Mouse (Mus musculus) liver, embryonic 14.5 days (tissue): ENCODE results near the gene Slc8a3. TPM values are rescaled to one million over a fixed set of nuclear protein-coding genes. Genes with fewer than 3 reads are reported as not detected.
A peak's percentile ranks its signal among the peaks of the same experiment; 100 is the strongest.

Experiments used
- ATAC-seq: fragments of 200-750 bp; cut with Nextera tagmentation; 2 replicates; pipeline ENCODE4 v1.8.0; 2017; ENCODE audit warnings: moderate number of reproducible peaks, mild to moderate bottlenecking, moderate library complexity; ENCODE audit not compliant: insufficient read depth
- DNase-seq, 3 experiments: peaks; one replicate each; pipeline ENCODE4 v3.0.0-alpha.2; 2012 to 2013; ENCODE audit warnings: low read depth in 3 of 3, low spot score in 3 of 3
- H3K27ac ChIP-seq: fragments of 300-500 bp; sonication (generic); 2 replicates; pipeline ENCODE4 v1.5.1; 2014; ENCODE audit warnings: moderate library complexity, mild to moderate bottlenecking, control low read depth, inconsistent platforms
- H3K27me3 ChIP-seq: fragments of 300-500 bp; sonication (generic); 2 replicates; pipeline ENCODE4 v1.6.1; 2014; ENCODE audit warnings: mild to moderate bottlenecking, low read length, moderate library complexity; ENCODE audit not compliant: control insufficient read depth, insufficient read depth
- H3K36me3 ChIP-seq: fragments of 300-500 bp; sonication (generic); replicated peaks from 2 replicates; pipeline ENCODE4 v1.6.1; 2014; ENCODE audit warnings: low read depth; ENCODE audit not compliant: control insufficient read depth, insufficient read depth
- H3K4me1 ChIP-seq, 2 experiments: fragments of 200-500 bp in 1 of 2; fragments of 300-500 bp in 1 of 2; sonication (generic) in 1 of 2; replicated peaks; 2 replicates each; pipeline ENCODE4 v1.6.1; 2012 to 2014; ENCODE audit warnings: antibody characterized with exemption in 1 of 2, inconsistent platforms in 1 of 2, low read length in 1 of 2; ENCODE audit not compliant: control insufficient read depth in 2 of 2, insufficient read depth in 2 of 2
- H3K4me2 ChIP-seq: fragments of 300-500 bp; sonication (generic); 2 replicates; pipeline ENCODE4 v1.6.1; 2014; ENCODE audit warnings: low read depth, mild to moderate bottlenecking, control low read depth, moderate library complexity
- H3K4me3 ChIP-seq, 2 experiments: fragments of 200-500 bp in 1 of 2; fragments of 300-500 bp in 1 of 2; sonication (generic) in 1 of 2; 2 replicates each; pipeline ENCODE4 v1.5.1; 2012 to 2014; ENCODE audit warnings: low read depth in 2 of 2, low read length in 2 of 2, mild to moderate bottlenecking in 2 of 2, control low read depth in 1 of 2, inconsistent platforms in 1 of 2, moderate library complexity in 1 of 2; ENCODE audit not compliant: insufficient read depth in 1 of 2
- H3K9ac ChIP-seq: fragments of 300-500 bp; sonication (generic); replicated peaks from 2 replicates; pipeline ENCODE4 v1.6.1; 2014; ENCODE audit warnings: mild to moderate bottlenecking, control low read depth, moderate library complexity
- H3K9me3 ChIP-seq: fragments of 300-500 bp; sonication (generic); 2 replicates; pipeline ENCODE4 v1.6.1; 2016; ENCODE audit warnings: low read length, mixed read lengths; ENCODE audit not compliant: control insufficient read depth
- CTCF ChIP-seq: IDR thresholded peaks from 2 replicates; pipeline ENCODE4 v1.5.1; 2016; ENCODE audit warnings: antibody characterized with exemption, low read depth, control low read depth
- EP300 ChIP-seq: IDR thresholded peaks from 2 replicates; pipeline ENCODE4 v1.6.1; 2016; ENCODE audit warnings: antibody characterized with exemption, low read depth
- WGBS: fragments of 180-500 bp; shearing (Covaris S2); extraction: QIAGEN DNeasy Blood & Tissue Kit; methylation state at CpG from one replicate; pipeline ENCODE4 v1.1.7; 2014; ENCODE audit not compliant: insufficient replicate concordance; 5-methylcytosine and 5-hydroxymethylcytosine counted together
- polyA plus RNA-seq, 2 experiments: library from polyadenylated mRNA; depleted of rRNA in 1 of 2; stranded (reverse) in 1 of 2; unstranded in 1 of 2; fragments of >200 nt; fragmentation: Nextera tagmentation in 1 of 2; extraction: Ambion mirVana in 1 of 2; gene quantifications; 2 replicates each; pipeline versions ENCODE4 v1.2.1 to v1.2.3; 2012 to 2014

The Slc8a3 gene
- polyA plus RNA-seq, 2 experiments: 0.02 TPM; not detected in 1

DNA sequence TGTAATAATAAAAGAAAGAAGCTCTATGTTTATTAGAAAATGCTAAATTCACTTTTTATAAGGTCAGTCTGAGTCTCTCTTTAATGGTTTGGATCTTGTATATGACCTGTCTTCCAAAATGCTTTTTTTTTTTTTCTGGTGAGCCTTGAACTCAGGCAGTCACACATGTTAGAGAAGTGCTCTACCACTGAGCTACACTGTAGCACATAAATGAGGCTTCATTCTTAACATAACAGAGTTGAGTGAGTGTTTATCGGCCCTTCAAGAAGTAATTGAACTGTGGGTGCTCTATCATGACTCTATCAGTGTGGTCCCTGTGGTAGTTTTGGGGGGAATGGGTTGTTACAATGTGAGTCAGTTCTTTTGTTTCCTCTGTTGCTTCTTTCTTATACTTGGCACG lies 139.0 kb downstream of the Slc8a3 start:
- TF ChIP-seq CTCF: no peak
- TF ChIP-seq EP300: no peak
- H3K4me1 ChIP-seq: peaks cover 0 to 12% of the 10 kb centered on the region in 2 experiments; a peak in 2 of 4 replicates
- H3K9me3 ChIP-seq: no peaks in the 10 kb centered on the region
- no peak overlapping the region for H3K4me2 ChIP-seq
- no peak overlapping the region for H3K27ac ChIP-seq
- H3K27me3 ChIP-seq: no peaks in the 10 kb centered on the region
- no peak overlapping the region for H3K9ac ChIP-seq
- no peak for DNase-seq
- 53% methylated on average over 2 of the region's 2 CpGs for WGBS
- H3K4me3 ChIP-seq: no peak overlapping the region
- ATAC-seq: no peak
- H3K36me3 ChIP-seq: no peaks in the 10 kb centered on the region

DNA sequence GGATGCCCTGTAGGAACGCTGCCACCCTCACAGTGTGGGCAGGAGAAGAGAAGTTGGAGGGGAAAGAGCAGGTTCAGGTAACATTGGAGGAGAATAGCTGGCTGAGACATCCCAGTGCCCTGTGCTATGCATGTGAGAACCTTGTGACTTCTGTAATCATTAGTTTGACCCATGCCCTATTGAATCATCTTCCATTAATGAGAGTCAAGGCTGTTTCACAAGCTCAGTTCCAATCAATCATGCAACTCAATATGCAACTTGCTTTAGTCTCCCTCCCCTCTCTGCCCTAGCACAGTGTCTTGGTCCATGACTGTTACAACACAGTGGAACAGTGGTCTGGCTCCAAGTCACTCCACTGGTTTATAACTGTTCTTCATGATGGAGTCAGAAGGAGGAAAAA lies 143.3 kb downstream of the Slc8a3 start:
- H3K36me3 ChIP-seq: no peaks in the 10 kb centered on the region
- no peak overlapping the region for H3K4me3 ChIP-seq
- H3K9ac ChIP-seq: no peak overlapping the region
- H3K4me1 ChIP-seq: peaks cover 0 to 23% of the 10 kb centered on the region in 2 experiments; a peak in 2 of 4 replicates
- no peak for DNase-seq
- no peaks in the 10 kb centered on the region for H3K9me3 ChIP-seq
- H3K4me2 ChIP-seq: no peak overlapping the region
- peak; percentile 67 for ATAC-seq
- WGBS: 54% methylated on average over 1 of the region's 1 CpGs
- TF ChIP-seq CTCF (no peak), EP300 (no peak)
- H3K27ac ChIP-seq: no peak overlapping the region
- H3K27me3 ChIP-seq: no peaks in the 10 kb centered on the region

DNA sequence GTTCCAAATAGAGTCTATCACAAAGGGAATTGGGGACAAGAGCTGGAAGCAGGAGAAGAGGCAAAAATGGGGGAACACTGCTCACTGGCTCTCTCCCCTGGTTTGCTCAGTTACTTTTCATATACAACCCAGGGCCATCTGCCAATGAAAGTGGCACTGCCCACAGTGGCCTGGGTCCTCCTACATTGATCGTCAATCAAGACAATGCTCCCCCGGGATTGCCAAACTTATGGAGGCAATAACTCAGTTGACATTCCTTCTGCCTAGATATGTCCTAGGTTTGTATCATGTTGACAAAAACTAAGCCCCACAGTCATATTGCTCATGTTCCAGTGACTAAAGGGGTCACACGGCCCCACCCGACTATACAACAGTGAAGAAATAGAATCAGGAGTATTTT lies 144.0 kb downstream of the Slc8a3 start:
- Histone ChIP-seq H3K9me3 (no peaks in the 10 kb centered on the region), H3K27me3 (no peaks in the 10 kb centered on the region), H3K36me3 (no peaks in the 10 kb centered on the region), H3K27ac (no peak overlapping the region; the same call in 1 of the 2 replicates), H3K4me3 (no peak overlapping the region), H3K4me2 (no peak overlapping the region), H3K4me1 (peaks cover 0 to 23% of the 10 kb centered on the region in 2 experiments; a peak in 2 of 4 replicates), H3K9ac (no peak overlapping the region)
- no peak for TF ChIP-seq CTCF
- TF ChIP-seq EP300: no peak
- WGBS: 66% methylated on average over 4 of the region's 4 CpGs
- ATAC-seq: no peak
- no peak for DNase-seq

DNA sequence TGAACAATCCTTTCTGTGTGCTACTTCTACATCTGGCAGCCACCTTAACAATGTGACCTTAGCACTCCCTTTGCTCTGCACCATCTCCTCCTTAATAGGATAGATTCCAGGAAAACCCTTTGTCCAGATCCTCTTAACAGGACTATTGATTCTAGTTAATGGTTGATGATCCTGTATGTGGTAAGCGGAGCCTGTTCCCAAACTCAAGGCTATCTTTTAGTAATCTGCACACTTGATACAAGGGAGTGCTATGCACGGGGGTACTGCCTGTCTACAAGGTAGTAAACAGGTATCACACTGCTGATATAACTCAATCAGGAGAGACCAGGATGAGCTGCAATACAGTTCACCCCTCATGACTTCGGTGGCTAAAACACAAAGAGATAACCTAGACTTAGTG lies 144.6 kb downstream of the Slc8a3 start:
- Histone ChIP-seq H3K4me1 (peaks cover 0 to 23% of the 10 kb centered on the region in 2 experiments; a peak in 2 of 4 replicates), H3K4me3 (no peak overlapping the region), H3K9me3 (no peaks in the 10 kb centered on the region), H3K4me2 (no peak overlapping the region), H3K36me3 (no peaks in the 10 kb centered on the region), H3K27ac (no peak overlapping the region), H3K9ac (no peak overlapping the region), H3K27me3 (no peaks in the 10 kb centered on the region)
- 40% methylated on average over 3 of the region's 3 CpGs for WGBS
- peak; percentile 24; the same call in 1 of the 2 replicates for ATAC-seq
- no peak for TF ChIP-seq CTCF
- TF ChIP-seq EP300: no peak
- no peak for DNase-seq

DNA sequence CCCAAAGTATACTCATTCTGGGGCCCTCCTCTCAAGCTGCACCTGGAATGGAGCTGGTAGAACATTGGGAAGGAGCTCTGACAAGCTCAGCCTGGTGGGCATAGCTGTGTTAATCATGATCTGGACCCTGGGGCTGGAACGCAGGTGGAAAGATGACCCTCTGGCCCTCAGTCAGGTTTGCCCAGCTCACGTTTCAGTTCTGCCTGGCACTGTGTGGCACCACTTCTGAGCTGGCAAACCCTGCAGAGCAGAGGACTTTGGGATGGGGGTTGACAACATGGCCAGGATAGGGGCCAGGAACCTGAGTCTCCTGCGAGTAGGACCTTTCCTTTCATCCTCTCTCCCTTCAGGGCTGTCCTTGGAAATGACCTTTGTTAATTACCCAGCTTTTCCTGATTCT lies 146.3 kb downstream of the Slc8a3 start:
- DNase-seq: no peak
- H3K9ac ChIP-seq: no peak overlapping the region
- no peak for ATAC-seq

More for the DNA sequence above, 146.3 kb downstream of the Slc8a3 start:
- Histone ChIP-seq H3K36me3 (no peaks in the 10 kb centered on the region), H3K27ac (no peak overlapping the region), H3K9me3 (no peaks in the 10 kb centered on the region), H3K4me3 (no peak overlapping the region), H3K27me3 (no peaks in the 10 kb centered on the region), H3K4me2 (no peak overlapping the region), H3K4me1 (peaks cover 0 to 23% of the 10 kb centered on the region in 2 experiments; a peak in 2 of 4 replicates)
- no peak for TF ChIP-seq CTCF
- no peak for TF ChIP-seq EP300
- whole genome bisulfite sequencing: 58% methylated on average over 3 of the region's 3 CpGs
